Mouse (Mus musculus): ENCODE data around the gene Tent4a.

The Tent4a gene

GRCm38 (mm10) chr13:69545019-69545418 lies 10.6 kb upstream of the Tent4a start:
- peak; percentile 55 for DNase-seq

GRCm38 (mm10) chr13:69543595-69543994 lies 9.2 kb upstream of the Tent4a start:
- DNase-seq, result no peak

- no peak for DNase-seq
Observed at GRCm38 (mm10) chr13:69542571-69543352, 8.3 kb upstream of the Tent4a start.

DNA sequence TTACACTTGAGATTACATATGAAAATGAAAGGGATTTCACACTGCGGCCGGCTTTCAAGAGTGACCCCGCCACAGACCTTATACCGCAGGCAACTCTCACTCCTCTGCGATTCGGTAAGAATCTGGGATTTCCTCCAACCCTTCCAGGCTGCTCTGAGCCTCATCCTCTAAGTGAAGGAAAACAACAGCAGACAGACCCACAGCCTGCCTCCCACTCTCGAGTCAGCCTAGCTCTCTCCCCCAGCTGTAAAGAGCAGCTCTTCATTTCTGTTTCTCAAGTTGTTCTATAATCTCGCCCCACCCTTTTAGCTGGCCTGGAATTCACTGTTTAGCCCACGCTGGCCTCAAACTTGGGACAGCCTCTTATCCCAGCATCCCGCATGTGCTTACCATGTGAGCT lies 7.4 kb upstream of the Tent4a start:
- DNase-seq, result no peak

DNA sequence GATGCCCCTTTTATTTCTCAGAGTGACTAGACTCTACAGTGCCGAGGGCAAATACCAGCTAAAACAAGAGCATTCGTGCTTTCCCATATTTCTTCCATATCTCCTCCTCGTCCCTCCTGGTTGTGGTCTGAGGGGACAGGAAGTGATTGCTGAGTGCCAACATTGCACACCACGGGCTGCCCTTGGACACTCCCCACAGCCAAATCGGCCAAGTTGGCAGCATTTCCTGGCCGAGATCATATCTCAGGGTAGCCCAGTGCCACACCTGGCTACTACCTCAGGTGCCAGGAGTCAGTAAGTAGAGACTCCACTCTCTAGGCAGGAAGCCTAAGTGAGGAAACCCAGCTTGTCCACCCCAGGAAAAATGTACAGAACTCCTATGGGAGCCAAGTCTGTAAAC lies 6.8 kb upstream of the Tent4a start:
- DNase-seq, result peak; percentile 22

- DNase-seq, result no peak
Observed at GRCm38 (mm10) chr13:69538327-69538726, 3.9 kb upstream of the Tent4a start.

- DNase-seq, result no peak
Observed at GRCm38 (mm10) chr13:69537366-69537765, 2.9 kb upstream of the Tent4a start.

- DNase-seq, result no peak
Observed at GRCm38 (mm10) chr13:69536021-69536420, 1.6 kb upstream of the Tent4a start.

DNA sequence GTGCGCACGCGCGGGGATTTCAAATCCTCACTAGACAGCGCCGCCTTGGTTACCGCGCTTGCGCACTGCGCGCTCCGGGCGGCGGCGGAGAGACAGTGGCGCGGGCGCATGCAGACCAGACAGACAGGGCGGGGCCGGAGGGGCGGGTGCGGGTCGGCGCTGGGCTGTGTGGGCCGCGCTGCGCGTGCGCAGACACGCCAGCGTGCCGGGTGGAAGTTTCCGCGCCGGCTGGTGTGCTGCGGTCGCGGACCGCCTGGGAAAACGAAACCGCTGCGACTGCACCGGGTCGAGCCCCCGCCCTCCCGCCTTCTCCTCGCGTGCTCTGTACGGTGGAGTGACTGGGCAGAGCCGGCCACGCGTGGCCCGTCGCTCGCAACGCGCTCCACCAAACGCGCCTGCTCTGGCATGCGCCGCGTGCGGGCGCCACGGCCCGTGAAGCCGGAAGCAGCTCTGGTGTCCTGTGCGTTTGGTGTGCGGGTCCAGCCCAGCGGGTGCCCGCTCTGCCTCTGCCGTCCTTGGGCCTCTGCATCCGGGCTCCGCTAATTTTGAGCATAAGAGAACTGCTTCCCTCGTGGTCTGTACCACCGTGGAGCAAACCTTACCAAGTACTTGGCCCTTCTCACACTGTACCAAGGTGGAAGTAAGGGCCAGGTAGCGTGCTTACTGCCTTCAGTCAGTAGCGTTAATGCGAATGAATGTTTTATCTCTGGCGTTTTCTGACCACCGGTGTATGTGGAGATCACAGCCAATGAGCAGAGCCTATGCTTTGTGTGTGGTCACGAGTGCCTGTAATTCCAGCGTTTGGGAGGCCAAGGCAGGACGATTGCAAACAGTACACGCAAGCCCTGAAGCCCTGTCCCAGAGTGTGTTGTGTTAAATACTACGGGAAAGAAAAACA lies 486 bp upstream of the Tent4a start:
- peak; percentile 98 for DNase-seq

- peak; percentile 63 for DNase-seq
Observed at GRCm38 (mm10) chr13:69533405-69534333, 748 bp downstream of the Tent4a start, which contains the start of gene Nsun2. Gene Nsun2 (plus strand): TSS chr13:69533746.

DNA sequence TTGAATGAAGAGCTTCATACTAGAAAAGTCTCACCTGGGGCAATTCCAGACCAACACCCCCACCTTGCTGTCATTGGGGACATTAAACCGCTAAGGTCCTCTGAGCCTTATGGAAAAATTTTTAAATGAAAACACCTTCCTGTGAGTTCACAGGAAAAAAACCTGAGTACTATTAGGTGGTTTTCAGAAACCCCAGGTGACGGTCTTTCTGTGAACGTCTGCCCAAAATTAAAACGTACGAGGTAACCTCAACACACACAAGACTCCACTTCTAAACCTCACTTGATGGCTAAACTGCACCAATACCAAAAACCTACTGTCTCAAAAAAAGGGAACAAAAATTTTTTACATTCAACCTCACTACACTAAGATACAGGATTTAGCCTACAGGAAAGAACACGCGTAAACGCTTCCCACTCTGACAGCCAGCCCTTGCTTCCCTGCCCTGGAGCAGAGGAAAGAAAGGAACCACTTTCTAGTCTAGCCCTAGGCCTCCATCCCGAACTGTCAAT lies 1.5 kb downstream of the Tent4a start:
- DNase-seq, result no peak

GRCm38 (mm10) chr13:69532101-69532892 lies 2.1 kb downstream of the Tent4a start:
- no peak for DNase-seq

- DNase-seq, result no peak
Observed at GRCm38 (mm10) chr13:69531431-69531830, 3.0 kb downstream of the Tent4a start.

GRCm38 (mm10) chr13:69530951-69531350 lies 3.5 kb downstream of the Tent4a start:
- no peak for DNase-seq

DNA sequence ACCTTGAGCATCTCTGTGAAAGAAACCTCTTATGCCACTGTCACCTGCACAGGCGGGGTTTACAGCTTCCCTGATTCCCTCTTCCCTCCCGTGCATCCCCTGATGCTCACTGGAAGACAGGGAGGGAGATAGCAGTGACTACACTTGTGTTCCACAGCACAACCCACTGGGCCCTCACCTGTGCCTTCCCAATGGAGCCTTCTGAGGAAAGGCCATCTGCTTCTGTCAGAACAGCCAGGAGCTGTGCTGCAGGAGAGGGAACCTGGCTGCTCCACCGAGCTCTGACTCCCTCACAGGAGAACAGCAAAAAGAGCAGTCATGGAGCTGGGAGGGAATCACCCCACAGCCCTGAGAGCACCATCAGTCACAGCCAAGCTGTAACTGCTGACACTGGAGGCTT lies 4.3 kb downstream of the Tent4a start:
- DNase-seq, result no peak

- DNase-seq, result no peak
Observed at GRCm38 (mm10) chr13:69528531-69528930, 5.9 kb downstream of the Tent4a start.

DNA sequence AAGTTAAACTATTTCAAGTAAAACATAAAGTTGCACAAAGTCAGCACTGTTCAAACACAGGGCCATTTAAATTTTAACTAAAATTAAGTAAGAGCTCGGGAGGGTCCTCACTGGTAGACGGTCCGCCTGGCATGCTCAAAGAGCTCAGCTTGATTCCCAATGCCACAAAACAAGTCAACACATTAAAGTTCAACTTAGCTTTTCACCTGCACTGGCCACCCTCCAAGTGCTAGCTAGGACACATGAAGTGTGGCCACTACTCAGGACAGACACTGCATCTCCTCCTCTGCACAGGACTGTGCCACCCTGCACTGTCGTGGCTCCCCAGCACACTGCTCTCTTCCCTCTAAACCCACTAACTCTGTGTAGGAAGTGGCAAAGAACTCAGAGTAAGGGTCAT lies 8.6 kb downstream of the Tent4a start:
- peak; percentile 81 for DNase-seq

- DNase-seq, result peak; percentile 58
Observed at GRCm38 (mm10) chr13:69524158-69524530, 10.3 kb downstream of the Tent4a start.

GRCm38 (mm10) chr13:69523444-69524157 lies 10.8 kb downstream of the Tent4a start:
- peak; percentile 16 for DNase-seq

DNA sequence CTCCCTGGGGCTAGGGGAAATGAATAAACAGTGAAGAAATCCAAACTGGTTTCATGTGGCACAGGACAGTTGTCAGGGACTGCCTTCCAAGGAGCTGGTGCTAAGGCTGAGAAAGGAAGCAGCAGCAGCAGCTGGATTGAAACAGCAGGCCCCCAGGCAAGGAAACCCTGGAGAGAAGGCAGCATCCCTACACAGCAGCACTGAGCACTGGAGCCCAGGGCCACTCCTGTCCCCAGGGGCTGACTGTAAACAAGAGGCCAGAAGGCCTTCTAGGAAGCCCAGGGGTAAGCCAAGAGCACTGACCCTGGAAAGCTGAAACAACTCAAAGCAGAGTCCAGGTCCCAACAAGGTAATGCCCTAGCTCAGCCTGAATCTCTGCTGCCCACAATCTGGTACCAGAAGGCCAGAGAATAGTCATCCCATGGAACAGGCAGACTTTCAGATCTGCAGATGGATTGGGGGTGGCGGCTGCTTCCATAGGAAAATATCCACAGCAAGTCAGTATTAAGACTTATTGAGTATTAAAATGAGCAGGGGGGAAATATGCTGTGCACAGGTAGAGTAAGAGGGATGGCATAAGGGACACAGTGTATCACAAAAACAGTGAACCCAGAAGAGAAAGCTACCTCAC lies 12.1 kb downstream of the Tent4a start:
- DNase-seq, result peak; percentile 8

GRCm38 (mm10) chr13:69519137-69519536 lies 15.3 kb downstream of the Tent4a start:
- no peak for DNase-seq
